Mouse (Mus musculus): ENCODE measurements around the gene Ms4a10. TPM values are rescaled to one million over a fixed set of nuclear protein-coding genes. Genes with fewer than 3 reads are reported as not detected.
A peak's percentile ranks its signal among the peaks of the same experiment; 100 is the strongest.

Ms4a10 gene
- polyA plus RNA-seq, 1 experiment: not detected

DNA sequence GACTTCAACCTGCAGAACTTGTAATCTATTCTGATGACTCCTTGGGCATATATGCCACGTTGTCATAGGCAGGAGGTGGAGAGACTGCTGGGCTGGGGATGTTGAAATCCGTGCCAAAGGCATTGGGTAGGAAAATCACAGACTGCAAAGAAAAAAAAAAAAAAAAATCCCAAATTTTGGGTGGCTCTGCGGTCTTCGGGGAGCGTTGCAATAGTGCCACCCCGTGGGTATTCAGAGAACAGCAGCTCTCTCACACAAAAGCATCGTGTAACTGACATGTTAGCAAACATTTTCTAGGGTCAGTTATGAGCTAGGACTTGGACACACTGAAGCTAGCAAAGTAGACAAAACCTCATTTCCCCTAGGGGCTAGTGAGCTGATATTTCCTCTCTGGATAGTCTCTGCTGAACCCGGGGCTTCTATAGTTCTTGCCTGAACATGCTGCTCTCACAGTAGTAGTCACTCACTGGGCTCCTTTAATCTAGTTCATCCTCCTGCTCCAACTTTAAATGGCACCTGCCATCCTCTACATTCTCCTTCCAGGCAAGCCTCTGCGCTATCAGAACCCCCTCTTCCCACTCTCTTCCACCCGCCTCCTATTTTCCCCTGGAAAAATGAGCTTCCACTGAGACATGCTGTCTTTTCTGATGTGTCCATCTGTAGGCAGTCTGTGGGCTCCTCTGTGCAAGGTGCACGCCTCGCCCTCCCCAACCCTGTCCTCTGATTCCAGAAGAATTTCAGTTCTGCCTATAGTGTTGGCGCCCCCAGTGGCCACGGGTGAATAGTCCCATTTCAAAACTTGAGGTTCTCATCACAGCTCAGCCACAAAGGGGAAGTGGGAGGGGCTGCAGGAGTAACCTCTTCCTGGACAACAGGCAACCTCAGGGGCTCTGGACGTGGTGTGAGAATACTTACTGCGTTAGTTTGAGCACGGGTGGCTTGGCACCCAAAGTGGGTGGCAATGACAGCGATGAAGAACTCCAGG is 5.0 kb upstream of the Ms4a10 start:
- no peaks in the 10 kb centered on the region for H3K27me3 ChIP-seq (replicated peaks; ENCODE audit: control insufficient read depth, insufficient read depth, low read length)
- no peak overlapping the region for H3K27ac ChIP-seq (ENCODE audit: insufficient read depth, low read depth, low read length)
- peak; percentile 79 for DNase-seq
- H3K4me1 ChIP-seq (ENCODE audit: control insufficient read depth, insufficient read depth, low read length): no peaks in the 10 kb centered on the region
- no peak overlapping the region for H3K4me3 ChIP-seq (ENCODE audit: insufficient read depth, low read depth, low read length)
- 11% methylated on average over 18 of the region's 18 CpGs for WGBS
- peak; percentile 76 for TF ChIP-seq CTCF (conservative IDR thresholded peaks at IDR 0.05; ENCODE audit: insufficient read depth, insufficient read length, low read depth, low read length)
- TF ChIP-seq POLR2A (IDR thresholded peaks at IDR 0.05; ENCODE audit: low read depth, low read length): no peak
- H3K36me3 ChIP-seq (ENCODE audit: control insufficient read depth, insufficient read depth, low read length): no peaks in the 10 kb centered on the region

DNA sequence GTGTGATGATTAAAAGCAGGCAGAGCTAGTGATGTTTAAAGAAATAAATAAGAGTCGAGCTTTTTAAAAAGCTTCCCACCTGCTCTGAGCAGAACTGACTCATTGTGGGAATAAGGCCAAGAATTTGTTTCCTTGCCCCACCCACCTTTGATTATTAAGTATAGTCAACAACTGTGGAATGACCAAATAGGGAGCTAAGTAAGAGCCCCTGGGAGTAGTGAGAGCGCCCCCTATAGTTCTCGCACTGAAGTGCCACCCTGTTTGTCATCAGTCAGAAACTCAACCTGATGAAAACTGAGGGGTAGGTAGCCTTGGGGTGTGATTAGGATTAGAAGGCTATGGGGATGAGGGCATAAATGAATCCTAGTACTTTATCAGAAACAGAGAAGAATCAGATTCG is 1.8 kb upstream of the Ms4a10 start:
- Histone ChIP-seq H3K4me3 (ENCODE audit: insufficient read depth, low read depth, low read length) (no peak overlapping the region), H3K36me3 (ENCODE audit: control insufficient read depth, insufficient read depth, low read length) (no peaks in the 10 kb centered on the region), H3K4me1 (ENCODE audit: control insufficient read depth, insufficient read depth, low read length) (no peaks in the 10 kb centered on the region), H3K27ac (ENCODE audit: insufficient read depth, low read depth, low read length) (no peak overlapping the region), H3K27me3 (replicated peaks; ENCODE audit: control insufficient read depth, insufficient read depth, low read length) (no peaks in the 10 kb centered on the region)
- no peak for DNase-seq
- no peak for TF ChIP-seq POLR2A (IDR thresholded peaks at IDR 0.05; ENCODE audit: low read depth, low read length)
- peak; percentile 30 for TF ChIP-seq CTCF (conservative IDR thresholded peaks at IDR 0.05; ENCODE audit: insufficient read depth, insufficient read length, low read depth, low read length)
- 39% methylated on average over 4 of the region's 4 CpGs for WGBS

DNA sequence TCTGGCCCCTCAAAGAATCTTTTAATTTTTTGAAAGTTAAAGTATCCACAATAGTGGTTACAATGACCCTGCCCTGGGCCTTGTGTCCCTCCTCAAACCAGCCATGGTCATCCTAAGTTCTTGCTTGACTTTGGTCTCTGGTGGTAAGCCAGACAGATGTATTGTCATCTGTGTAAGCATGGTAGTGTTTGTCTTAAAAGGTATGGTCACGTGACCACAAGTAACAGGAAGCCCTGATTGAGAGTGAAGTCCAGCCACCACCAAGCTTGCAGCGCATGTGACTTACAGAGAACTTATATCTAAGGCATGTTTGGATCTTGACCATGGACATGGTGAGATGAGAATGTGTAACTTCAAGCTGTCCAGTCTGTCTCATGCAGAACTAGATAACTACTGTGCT is 717 bp upstream of the Ms4a10 start:
- Histone ChIP-seq H3K36me3 (ENCODE audit: control insufficient read depth, insufficient read depth, low read length) (no peaks in the 10 kb centered on the region), H3K4me3 (ENCODE audit: insufficient read depth, low read depth, low read length) (no peak overlapping the region), H3K27me3 (replicated peaks; ENCODE audit: control insufficient read depth, insufficient read depth, low read length) (no peaks in the 10 kb centered on the region), H3K4me1 (ENCODE audit: control insufficient read depth, insufficient read depth, low read length) (no peaks in the 10 kb centered on the region), H3K27ac (ENCODE audit: insufficient read depth, low read depth, low read length) (no peak overlapping the region)
- no peak for TF ChIP-seq CTCF (conservative IDR thresholded peaks at IDR 0.05; ENCODE audit: insufficient read depth, insufficient read length, low read depth, low read length)
- DNase-seq: no peak
- 78% methylated on average over 2 of the region's 2 CpGs for WGBS

DNA sequence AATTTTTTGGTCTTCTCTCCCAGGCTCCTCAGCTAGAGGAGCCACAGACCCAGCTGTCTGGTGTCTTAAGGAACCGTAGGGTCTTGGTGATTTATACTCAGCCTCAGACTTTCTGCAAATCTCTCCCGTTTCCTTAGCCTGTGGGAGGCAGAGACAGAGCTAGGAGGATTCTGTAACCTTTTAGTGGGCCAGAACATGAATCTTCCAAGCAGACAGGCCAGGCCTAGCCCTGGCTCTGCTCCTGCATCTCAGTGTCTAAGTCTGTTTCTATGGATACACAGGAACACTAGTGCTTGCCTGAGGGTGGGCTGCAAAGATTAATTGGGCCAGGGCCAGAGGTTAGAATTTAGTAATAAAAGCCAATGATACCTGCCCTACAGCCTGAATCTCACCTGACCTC is 1.3 kb downstream of the Ms4a10 start:
- Histone ChIP-seq H3K36me3 (ENCODE audit: control insufficient read depth, insufficient read depth, low read length) (no peaks in the 10 kb centered on the region), H3K4me3 (ENCODE audit: insufficient read depth, low read depth, low read length) (no peak overlapping the region), H3K4me1 (ENCODE audit: control insufficient read depth, insufficient read depth, low read length) (no peaks in the 10 kb centered on the region), H3K27me3 (replicated peaks; ENCODE audit: control insufficient read depth, insufficient read depth, low read length) (no peaks in the 10 kb centered on the region), H3K27ac (ENCODE audit: insufficient read depth, low read depth, low read length) (no peak overlapping the region)
- WGBS: 38% methylated on average over 2 of the region's 2 CpGs
- TF ChIP-seq CTCF (conservative IDR thresholded peaks at IDR 0.05; ENCODE audit: insufficient read depth, insufficient read length, low read depth, low read length) (no peak), POLR2A (IDR thresholded peaks at IDR 0.05; ENCODE audit: low read depth, low read length) (no peak)
- no peak for DNase-seq

DNA sequence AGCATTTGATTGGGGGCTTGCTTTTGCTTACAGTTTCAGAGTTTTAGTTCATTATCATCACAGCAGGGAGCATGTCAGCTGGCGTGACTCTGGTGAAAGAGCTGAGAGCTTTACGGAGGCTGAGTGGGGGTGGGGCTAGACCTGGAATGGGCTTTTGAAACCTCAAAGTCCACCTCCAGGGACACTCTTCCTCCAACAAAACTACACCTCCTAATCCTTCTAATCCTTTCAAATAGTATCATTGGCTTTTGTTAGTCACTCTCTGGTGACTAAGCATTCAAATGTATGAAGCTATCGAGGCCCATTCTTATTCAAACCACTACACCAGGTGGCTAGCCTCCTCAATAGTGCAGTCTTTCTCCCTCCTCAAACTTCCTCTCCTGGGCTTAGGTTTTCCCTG is 1.8 kb downstream of the Ms4a10 start:
- TF ChIP-seq CTCF (conservative IDR thresholded peaks at IDR 0.05; ENCODE audit: insufficient read depth, insufficient read length, low read depth, low read length) (no peak), POLR2A (IDR thresholded peaks at IDR 0.05; ENCODE audit: low read depth, low read length) (no peak)

DNA sequence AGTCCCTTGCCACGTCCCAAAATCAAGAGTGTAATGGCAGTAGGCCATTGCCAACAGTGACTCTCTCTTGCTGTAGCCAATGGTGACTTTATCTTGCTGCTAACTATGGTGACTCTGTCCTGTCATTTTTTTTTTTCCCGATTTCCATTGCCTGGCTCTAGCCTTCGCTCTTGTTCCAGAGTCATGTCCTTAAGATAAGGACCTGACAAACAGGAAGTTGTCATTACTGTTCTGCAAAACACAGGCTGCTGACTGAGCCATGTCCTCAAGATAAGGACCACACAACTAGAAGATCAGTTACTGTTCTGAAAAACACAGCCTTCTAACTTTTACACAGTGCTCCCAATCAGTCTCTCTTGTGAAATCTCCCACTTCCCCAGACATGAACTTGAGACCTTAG is 4.0 kb downstream of the Ms4a10 start:
- no peaks in the 10 kb centered on the region for H3K4me1 ChIP-seq (ENCODE audit: control insufficient read depth, insufficient read depth, low read length)
- H3K27ac ChIP-seq (ENCODE audit: insufficient read depth, low read depth, low read length): no peak overlapping the region
- WGBS: 64% methylated on average over 3 of the region's 3 CpGs
- TF ChIP-seq POLR2A (IDR thresholded peaks at IDR 0.05; ENCODE audit: low read depth, low read length) (no peak), CTCF (conservative IDR thresholded peaks at IDR 0.05; ENCODE audit: insufficient read depth, insufficient read length, low read depth, low read length) (no peak)
- no peaks in the 10 kb centered on the region for H3K36me3 ChIP-seq (ENCODE audit: control insufficient read depth, insufficient read depth, low read length)
- no peak overlapping the region for H3K4me3 ChIP-seq (ENCODE audit: insufficient read depth, low read depth, low read length)
- no peaks in the 10 kb centered on the region for H3K27me3 ChIP-seq (replicated peaks; ENCODE audit: control insufficient read depth, insufficient read depth, low read length)
- DNase-seq: no peak

More for the DNA sequence above, 1.8 kb downstream of the Ms4a10 start:
- H3K4me1 ChIP-seq (ENCODE audit: control insufficient read depth, insufficient read depth, low read length): no peaks in the 10 kb centered on the region
- H3K27ac ChIP-seq (ENCODE audit: insufficient read depth, low read depth, low read length): no peak overlapping the region
- H3K27me3 ChIP-seq (replicated peaks; ENCODE audit: control insufficient read depth, insufficient read depth, low read length): no peaks in the 10 kb centered on the region
- H3K36me3 ChIP-seq (ENCODE audit: control insufficient read depth, insufficient read depth, low read length): no peaks in the 10 kb centered on the region
- DNase-seq: no peak
- H3K4me3 ChIP-seq (ENCODE audit: insufficient read depth, low read depth, low read length): no peak overlapping the region
- 77% methylated on average over 3 of the region's 3 CpGs for WGBS

DNA sequence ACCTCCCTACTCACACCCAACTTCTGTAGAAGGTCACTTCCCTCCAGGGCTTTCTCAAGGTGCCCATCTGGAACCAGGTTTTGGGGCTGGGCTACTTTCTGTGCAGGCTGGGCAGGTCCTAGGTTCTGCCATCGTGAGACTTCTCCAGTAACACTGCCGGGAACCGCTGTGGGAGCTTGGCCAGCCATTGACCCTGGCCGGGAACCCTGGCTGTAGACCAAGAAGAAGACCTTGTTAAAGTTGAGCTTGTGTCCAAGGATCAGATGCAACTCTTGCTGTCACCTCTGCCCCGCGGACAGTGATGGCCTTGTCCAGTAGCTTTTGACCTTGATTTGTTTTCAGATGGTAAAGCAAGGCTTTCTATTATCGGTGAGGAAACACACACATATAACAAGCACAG is 5.9 kb downstream of the Ms4a10 start:
- Histone ChIP-seq H3K4me1 (ENCODE audit: control insufficient read depth, insufficient read depth, low read length) (no peaks in the 10 kb centered on the region), H3K36me3 (ENCODE audit: control insufficient read depth, insufficient read depth, low read length) (no peaks in the 10 kb centered on the region), H3K4me3 (ENCODE audit: insufficient read depth, low read depth, low read length) (no peak overlapping the region), H3K27me3 (replicated peaks; ENCODE audit: control insufficient read depth, insufficient read depth, low read length) (no peaks in the 10 kb centered on the region), H3K27ac (ENCODE audit: insufficient read depth, low read depth, low read length) (no peak overlapping the region)
- TF ChIP-seq POLR2A (IDR thresholded peaks at IDR 0.05; ENCODE audit: low read depth, low read length) (no peak), CTCF (conservative IDR thresholded peaks at IDR 0.05; ENCODE audit: insufficient read depth, insufficient read length, low read depth, low read length) (no peak)
- 72% methylated on average over 7 of the region's 7 CpGs for WGBS
- DNase-seq: no peak
